Mouse (Mus musculus) spleen, postnatal 36 days (tissue): ENCODE measurements around the gene Tgfb2.

Experiments used
- DNase-seq, 2 experiments: peaks; one replicate each; pipeline ENCODE4 v3.0.0; 2022; ENCODE audit warnings: low spot score in 2 of 2, mixed read lengths in 1 of 2

The Tgfb2 gene

GRCm38 (mm10) chr1:186582113-186582512 lies 123.7 kb downstream of the Tgfb2 start:
- DNase-seq, result no peak

DNA sequence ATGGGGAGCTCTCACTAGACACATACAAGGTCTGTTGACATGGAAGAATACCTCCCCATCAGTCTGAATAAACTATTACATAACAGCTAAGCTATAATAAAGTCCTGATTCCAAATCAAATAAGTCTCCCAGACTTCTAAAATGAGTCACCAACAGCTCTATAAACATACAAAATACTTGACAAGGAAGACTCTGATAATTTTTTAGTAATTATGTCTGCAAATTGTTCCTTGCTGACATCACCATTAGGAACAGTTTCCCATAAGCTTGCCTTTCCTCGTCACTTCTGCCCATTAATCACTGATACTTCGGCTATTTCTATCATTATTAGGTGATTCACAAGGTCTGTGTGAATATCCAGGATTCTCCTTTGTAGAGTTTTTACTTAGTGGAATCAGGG lies 124.1 kb downstream of the Tgfb2 start:
- DNase-seq, result no peak

DNA sequence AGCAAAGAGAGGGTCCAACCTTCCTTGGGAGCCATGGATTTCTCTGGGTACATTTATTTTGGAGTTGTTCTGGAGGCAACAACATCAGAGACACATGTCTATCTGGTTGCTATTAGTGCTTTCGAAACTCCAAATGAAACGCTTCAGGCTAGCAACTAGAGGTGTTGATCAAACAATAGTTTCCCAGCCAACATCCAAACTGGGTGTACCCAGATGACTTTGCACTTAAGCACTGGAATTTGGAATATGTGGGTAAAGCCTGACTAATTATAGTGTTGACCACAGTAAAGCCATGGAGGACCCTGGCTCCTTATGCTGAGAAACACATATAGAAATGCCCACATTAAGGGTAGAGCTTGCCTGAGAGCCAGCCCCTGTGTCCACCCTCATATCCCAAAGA lies 124.7 kb downstream of the Tgfb2 start:
- no peak for DNase-seq

GRCm38 (mm10) chr1:186577302-186577701 lies 128.5 kb downstream of the Tgfb2 start:
- no peak for DNase-seq

DNA sequence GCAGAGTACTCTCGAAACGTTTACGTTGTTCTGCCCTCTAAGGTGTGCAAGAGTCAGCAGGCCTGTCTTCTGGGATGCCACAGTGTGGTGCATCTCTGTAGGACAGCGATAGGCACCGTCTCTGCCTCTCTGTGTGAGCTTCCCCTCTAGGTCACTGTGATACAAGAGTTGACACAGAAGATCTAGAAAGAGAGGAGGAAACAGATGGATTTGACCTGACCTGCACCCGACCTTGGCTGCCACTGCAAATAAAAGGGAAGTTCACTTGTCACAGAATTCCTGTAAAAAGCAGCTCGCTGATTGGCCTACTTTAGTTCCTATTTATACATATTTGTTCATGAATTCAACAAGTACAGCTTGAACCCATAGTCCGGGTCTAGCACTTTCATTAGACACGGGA lies 130.2 kb downstream of the Tgfb2 start:
- no peak for DNase-seq

- no peak for DNase-seq
Observed at GRCm38 (mm10) chr1:186575074-186575473, 130.7 kb downstream of the Tgfb2 start.
